Mouse (Mus musculus): Measurements from ENCODE around the gene Hpn. TPM values are rescaled to one million over a fixed set of nuclear protein-coding genes. Genes with fewer than 3 reads are reported as not detected.

The Hpn gene
- total RNA-seq, 4 experiments from 2014 or later: 0.26 to 1.5 (median 1.2) TPM

- DNase-seq: no peak
Observed at GRCm38 (mm10) chr7:31110861-31111385, 4.2 kb downstream of the Hpn start.

- no peak for DNase-seq
Observed at GRCm38 (mm10) chr7:31109796-31110195, 5.3 kb downstream of the Hpn start.

GRCm38 (mm10) chr7:31109091-31109490 lies 6.0 kb downstream of the Hpn start:
- no peak for DNase-seq

- DNase-seq: no peak
Observed at GRCm38 (mm10) chr7:31107781-31108180, 7.3 kb downstream of the Hpn start.

- no peak for DNase-seq
Observed at GRCm38 (mm10) chr7:31106166-31106565, 8.9 kb downstream of the Hpn start.

GRCm38 (mm10) chr7:31105061-31105768 lies 9.9 kb downstream of the Hpn start:
- DNase-seq: no peak

GRCm38 (mm10) chr7:31100786-31101185 lies 14.3 kb downstream of the Hpn start:
- DNase-seq: peak; percentile 82

- no peak for DNase-seq
Observed at GRCm38 (mm10) chr7:31099612-31099982, 15.5 kb downstream of the Hpn start.

GRCm38 (mm10) chr7:31098697-31099611 lies 16.1 kb downstream of the Hpn start:
- peak; percentile 72 for DNase-seq

GRCm38 (mm10) chr7:31097583-31098248 lies 17.4 kb downstream of the Hpn start:
- peak; percentile 83 for DNase-seq

- no peak for DNase-seq
Observed at GRCm38 (mm10) chr7:31096892-31097564, 18.1 kb downstream of the Hpn start.

- no peak for DNase-seq
Observed at GRCm38 (mm10) chr7:31094774-31095501, 20.2 kb downstream of the Hpn start.

GRCm38 (mm10) chr7:31089721-31090120 lies 25.4 kb downstream of the Hpn start:
- no peak for DNase-seq

GRCm38 (mm10) chr7:31088206-31088605 lies 26.9 kb downstream of the Hpn start:
- DNase-seq: no peak

- DNase-seq: no peak
Observed at GRCm38 (mm10) chr7:31087262-31087661, 27.8 kb downstream of the Hpn start.

- no peak for DNase-seq
Observed at GRCm38 (mm10) chr7:31086175-31086755, 28.8 kb downstream of the Hpn start.

- no peak for DNase-seq
Observed at GRCm38 (mm10) chr7:31085171-31085570, 29.9 kb downstream of the Hpn start.

GRCm38 (mm10) chr7:31084140-31084539 lies 30.9 kb downstream of the Hpn start:
- no peak for DNase-seq

GRCm38 (mm10) chr7:31082831-31083588 lies 32.1 kb downstream of the Hpn start:
- peak; percentile 39 for DNase-seq

GRCm38 (mm10) chr7:31082106-31082505 lies 33.0 kb downstream of the Hpn start:
- DNase-seq: no peak
